Mouse (Mus musculus) megakaryocyte, embryonic 14.5 days (primary cell): ENCODE data around the gene Gm1979. TPM values are rescaled to one million over a fixed set of nuclear protein-coding genes. Genes with fewer than 3 reads are reported as not detected.
"Not testable (repeated sequence)": the region's sequence is repeated elsewhere in the genome, so short reads cannot be mapped to it uniquely, and the experiment has no call there.

Source experiments
- H3K27me3 ChIP-seq: replicated peaks from 2 replicates; pipeline ENCODE3; 2012; ENCODE audit warnings: inconsistent platforms
- H3K36me3 ChIP-seq: replicated peaks from 2 replicates; pipeline ENCODE3; 2012; ENCODE audit warnings: low read length, inconsistent platforms, mixed read lengths
- H3K4me1 ChIP-seq: 2 replicates; pipeline ENCODE4 v1.6.1; 2012; ENCODE audit warnings: inconsistent platforms
- H3K4me3 ChIP-seq: replicated peaks from 2 replicates; pipeline ENCODE3; 2012; ENCODE audit warnings: moderate library complexity, mild to moderate bottlenecking, inconsistent platforms
- H3K9me3 ChIP-seq: 2 replicates; pipeline ENCODE4 v1.6.1; 2012; ENCODE audit warnings: inconsistent platforms
- polyA plus RNA-seq: library from polyadenylated mRNA; stranded (reverse); fragments of >175 nt; gene quantifications from 2 replicates; pipeline ENCODE4 v1.2.3, GENCODE M21; 2012; ENCODE audit warnings: low replicate concordance; ENCODE audit not compliant: insufficient read depth

The Gm1979 gene
- polyA plus RNA-seq: not detected in 2 replicates

- not testable (repeated sequence) for H3K4me3 ChIP-seq, H3K36me3 ChIP-seq, H3K27me3 ChIP-seq, H3K4me1 ChIP-seq, H3K9me3 ChIP-seq
These were observed at the start of gene Gm1979 for GRCm38 (mm10) chr5:26004698-26005097. TSS of gene Gm1979 (minus strand) at chr5:26004798.

GRCm38 (mm10) chr5:26039458-26039857 is 34.9 kb upstream of the Gm1979 start, which contains the start of gene Speer4a:
TSS of gene Speer4a (minus strand) at chr5:26039558.
- not testable (repeated sequence) for H3K4me1 ChIP-seq, H3K9me3 ChIP-seq, H3K36me3 ChIP-seq, H3K4me3 ChIP-seq, H3K27me3 ChIP-seq

GRCm38 (mm10) chr5:26022816-26023215 is 18.2 kb upstream of the Gm1979 start, which contains the start of gene Gm5862:
TSS of gene Gm5862 (minus strand) at chr5:26022916.
- not testable (repeated sequence) for H3K9me3 ChIP-seq, H3K27me3 ChIP-seq, H3K4me1 ChIP-seq, H3K36me3 ChIP-seq, H3K4me3 ChIP-seq

GRCm38 (mm10) chr5:26007697-26008096 is 3.1 kb upstream of the Gm1979 start:
- H3K27me3 ChIP-seq, H3K4me1 ChIP-seq, H3K9me3 ChIP-seq, H3K36me3 ChIP-seq, H3K4me3 ChIP-seq: not testable (repeated sequence)

GRCm38 (mm10) chr5:26006937-26007695 is 2.5 kb upstream of the Gm1979 start:
- not testable (repeated sequence) for H3K27me3 ChIP-seq, H3K9me3 ChIP-seq, H3K4me1 ChIP-seq, H3K36me3 ChIP-seq
- peak overlapping the region; percentile 29 for H3K4me3 ChIP-seq

GRCm38 (mm10) chr5:25988550-25988949 is 16.0 kb downstream of the Gm1979 start, which contains the start of gene Gm21698:
TSS of gene Gm21698 (minus strand) at chr5:25988650.
- H3K4me1 ChIP-seq, H3K4me3 ChIP-seq, H3K27me3 ChIP-seq, H3K9me3 ChIP-seq, H3K36me3 ChIP-seq: not testable (repeated sequence)

- not testable (repeated sequence) for H3K4me3 ChIP-seq, H3K4me1 ChIP-seq, H3K36me3 ChIP-seq, H3K9me3 ChIP-seq, H3K27me3 ChIP-seq
These were observed 32.0 kb downstream of the Gm1979 start, which contains the start of gene Gm21680 for GRCm38 (mm10) chr5:25972563-25972962. TSS of gene Gm21680 (minus strand) at chr5:25972663.

- H3K27me3 ChIP-seq, H3K4me1 ChIP-seq, H3K36me3 ChIP-seq, H3K4me3 ChIP-seq, H3K9me3 ChIP-seq: not testable (repeated sequence)
These were observed 47.5 kb downstream of the Gm1979 start for GRCm38 (mm10) chr5:25957050-25957449.

GRCm38 (mm10) chr5:25956611-25957010 is 48.0 kb downstream of the Gm1979 start:
- not testable (repeated sequence) for H3K36me3 ChIP-seq, H3K9me3 ChIP-seq, H3K4me1 ChIP-seq, H3K27me3 ChIP-seq, H3K4me3 ChIP-seq

GRCm38 (mm10) chr5:25954317-25954716 is 50.3 kb downstream of the Gm1979 start, which contains the start of gene Gm21671:
TSS of gene Gm21671 (minus strand) at chr5:25954417.
- not testable (repeated sequence) for H3K4me3 ChIP-seq, H3K36me3 ChIP-seq, H3K27me3 ChIP-seq, H3K4me1 ChIP-seq, H3K9me3 ChIP-seq

Other genes starting within 250 kb of the Gm1979 start
- 1.4 TPM in 1 of 2 replicates, not detected in the other for gene Actr3b, start 244.8 kb downstream of the Gm1979 start, polyA plus RNA-seq
- gene Gm21663, start 62.4 kb downstream of the Gm1979 start, polyA plus RNA-seq: not detected in 2 replicates
- gene Gm21671, start 50.4 kb downstream of the Gm1979 start, polyA plus RNA-seq: not detected in 2 replicates
- gene Gm21680, start 32.1 kb downstream of the Gm1979 start, polyA plus RNA-seq: not detected in 2 replicates
- not detected in 2 replicates for gene Gm21698, start 16.1 kb downstream of the Gm1979 start, polyA plus RNA-seq
- not detected in 2 replicates for gene Gm5862, start 18.1 kb upstream of the Gm1979 start, polyA plus RNA-seq
- not detected in 2 replicates for gene Speer4a, start 34.8 kb upstream of the Gm1979 start, polyA plus RNA-seq
- not detected in 2 replicates for gene Gm7347, start 53.8 kb upstream of the Gm1979 start, polyA plus RNA-seq
- not detected in 2 replicates for gene Gm10471, start 84.5 kb upstream of the Gm1979 start, polyA plus RNA-seq
- gene 5031410I06Rik, start 100.6 kb upstream of the Gm1979 start, polyA plus RNA-seq: not detected in 2 replicates
- not detected in 2 replicates for gene Gm10220, start 116.6 kb upstream of the Gm1979 start, polyA plus RNA-seq